Mouse (Mus musculus) liver, postnatal 0 days (tissue): Measurements from ENCODE around the gene Slc9a6.

Experiments used
- CTCF ChIP-seq: sonication (generic); IDR thresholded peaks from 2 replicates; pipeline ENCODE4 v1.5.1; 2016; ENCODE audit warnings: antibody characterized with exemption, low read depth
- EP300 ChIP-seq: IDR thresholded peaks from 2 replicates; pipeline ENCODE4 v1.6.1; 2016; ENCODE audit warnings: antibody characterized with exemption, low read depth, mild to moderate bottlenecking

DNA sequence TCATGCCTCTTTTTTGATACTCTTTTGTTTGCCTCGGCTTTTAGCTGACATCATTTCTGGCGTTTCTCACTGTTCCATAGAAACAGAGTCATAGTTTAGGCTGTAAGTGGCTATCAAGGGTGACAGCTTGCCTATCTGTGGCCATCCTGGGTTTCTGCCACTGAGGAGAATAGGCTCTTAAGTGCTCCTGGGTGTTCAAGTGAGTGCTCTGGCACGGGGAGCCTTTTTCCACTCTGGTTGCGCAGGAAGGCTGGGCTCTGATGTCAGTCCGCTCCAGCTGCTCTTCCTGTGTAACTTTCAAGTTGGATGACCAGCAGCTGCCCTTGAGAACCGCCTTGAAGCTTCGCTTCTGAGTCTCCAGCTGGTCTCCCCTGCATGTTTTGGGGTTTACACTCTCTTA is 42.2 kb downstream of the Slc9a6 start:
- TF ChIP-seq EP300 (no peak), CTCF (no peak)
